Mouse (Mus musculus): ENCODE measurements around the gene Bves. TPM values are rescaled to one million over a fixed set of nuclear protein-coding genes. Genes with fewer than 3 reads are reported as not detected.

The Bves gene
- polyA plus RNA-seq, 1 experiment from 2014 or later: 2.7 TPM

DNA sequence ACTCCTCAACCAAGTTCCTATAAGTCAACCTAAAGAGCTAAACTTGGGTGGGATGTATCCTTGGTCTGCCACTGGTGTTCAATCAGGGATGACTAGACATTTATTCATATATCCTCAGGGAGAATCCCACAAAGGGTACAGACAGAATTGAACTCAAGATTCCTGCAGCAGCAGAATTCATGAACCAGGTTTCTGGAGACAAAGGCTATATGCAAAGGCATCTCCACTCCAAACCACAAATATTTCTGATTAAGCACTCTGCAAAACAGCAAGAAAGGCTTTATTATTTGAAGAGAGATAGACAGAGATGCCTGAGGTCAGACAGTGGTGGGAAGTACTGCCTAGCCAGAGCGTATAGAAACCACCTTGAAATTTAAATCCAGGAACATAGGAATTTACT, 62.6 kb downstream of the Bves start:
- Histone ChIP-seq H3K4me3 (ENCODE audit: low read depth, low read length) (no peak overlapping the region), H3K27ac (replicated peaks; ENCODE audit: low read depth, low read length) (no peak overlapping the region), H3K9ac (replicated peaks; ENCODE audit: low read length) (no peak overlapping the region), H3K27me3 (ENCODE audit: control insufficient read depth, insufficient read depth, low read length) (no peaks in the 10 kb centered on the region), H3K4me2 (ENCODE audit: low read depth, low read length) (no peak overlapping the region), H3K9me3 (replicated peaks; ENCODE audit: control insufficient read depth, low read length) (no peaks in the 10 kb centered on the region), H3K4me1 (ENCODE audit: control insufficient read depth, insufficient read depth, low read length) (no peaks in the 10 kb centered on the region), H3K36me3 (replicated peaks; ENCODE audit: control insufficient read depth, insufficient read depth, low read depth, low read length) (no peaks in the 10 kb centered on the region)
- ATAC-seq (replicated peaks; ENCODE audit: insufficient number of reproducible peaks, low FRiP score, low TSS enrichment, low read depth) (no peak), DNase-seq (ENCODE audit: low spot score) (no peak)
- 57% methylated on average over 1 of the region's 1 CpGs for WGBS

DNA sequence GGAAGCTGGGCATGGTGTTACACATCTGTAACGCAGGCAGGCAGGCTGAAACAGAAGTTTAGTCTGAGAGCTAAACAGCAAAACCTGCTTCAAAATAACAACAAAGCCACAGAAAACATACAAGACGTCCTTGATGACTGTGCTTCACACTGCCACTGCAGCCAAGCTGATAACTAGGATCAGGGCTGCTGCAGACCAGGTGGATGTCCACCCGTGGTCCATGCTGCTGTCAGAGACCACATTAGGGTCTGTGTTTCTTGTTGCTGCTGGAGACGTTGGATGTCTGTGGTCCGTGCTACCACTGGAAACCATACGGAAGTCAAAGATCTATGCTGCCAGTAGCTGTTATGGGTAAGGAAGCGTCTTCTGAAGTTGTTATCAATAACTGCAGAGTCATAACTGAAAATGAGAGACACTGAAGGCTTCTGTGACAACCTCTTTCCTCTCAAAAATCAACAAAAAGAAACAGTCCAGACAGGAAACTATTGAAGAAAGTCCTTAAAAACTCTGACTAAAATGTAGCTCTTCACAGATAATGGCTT, 64.2 kb downstream of the Bves start:
- ATAC-seq (replicated peaks; ENCODE audit: insufficient number of reproducible peaks, low FRiP score, low TSS enrichment, low read depth) (no peak), DNase-seq (ENCODE audit: low spot score) (no peak)
- no peaks in the 10 kb centered on the region for H3K36me3 ChIP-seq (replicated peaks; ENCODE audit: control insufficient read depth, insufficient read depth, low read depth, low read length)
- H3K4me3 ChIP-seq (ENCODE audit: low read depth, low read length): no peak overlapping the region
- H3K9ac ChIP-seq (replicated peaks; ENCODE audit: low read length): no peak overlapping the region
- H3K27ac ChIP-seq (replicated peaks; ENCODE audit: low read depth, low read length): no peak overlapping the region
- H3K27me3 ChIP-seq (ENCODE audit: control insufficient read depth, insufficient read depth, low read length): no peaks in the 10 kb centered on the region
- no peaks in the 10 kb centered on the region for H3K4me1 ChIP-seq (ENCODE audit: control insufficient read depth, insufficient read depth, low read length)
- H3K9me3 ChIP-seq (replicated peaks; ENCODE audit: control insufficient read depth, low read length): no peaks in the 10 kb centered on the region
- H3K4me2 ChIP-seq (ENCODE audit: low read depth, low read length): no peak overlapping the region
- WGBS: 73% methylated on average over 7 of the region's 7 CpGs

DNA sequence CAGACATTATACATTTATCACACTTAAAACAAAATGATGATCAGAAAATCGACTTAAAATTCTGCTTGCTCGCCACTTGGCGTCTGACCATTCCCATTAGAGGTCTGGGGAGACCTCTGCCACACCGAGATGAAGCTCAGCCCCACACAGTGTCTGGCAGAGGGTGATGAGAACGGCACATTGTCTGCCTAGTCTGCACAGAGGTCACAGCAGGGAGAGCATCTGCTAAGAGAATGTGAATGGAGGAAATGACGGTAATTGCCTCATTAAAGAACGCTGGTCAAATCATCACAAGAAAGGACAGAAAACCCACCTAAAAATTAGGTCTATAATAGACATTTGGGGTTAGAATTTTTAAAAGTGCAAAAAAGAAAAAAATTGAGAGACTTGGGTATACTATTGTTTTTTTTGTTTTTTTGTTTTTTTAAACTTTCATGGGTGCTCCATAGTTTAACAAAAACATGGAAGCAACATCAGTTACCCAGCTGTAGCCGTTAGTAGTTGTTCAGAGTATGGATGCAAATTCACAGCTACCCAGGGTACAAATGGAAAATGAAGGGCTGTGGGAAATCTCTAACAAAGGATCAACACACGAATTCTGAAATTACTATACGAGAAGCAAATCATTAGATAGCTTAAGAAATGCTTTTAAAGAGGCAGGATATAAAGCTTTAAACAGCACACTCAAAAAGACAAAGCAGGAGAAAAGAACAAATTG, 75.2 kb downstream of the Bves start:
- 13% methylated on average over 10 of the region's 10 CpGs for WGBS
- peak; percentile 32 for DNase-seq (ENCODE audit: low spot score)
- Histone ChIP-seq H3K27me3 (ENCODE audit: control insufficient read depth, insufficient read depth, low read length) (no peaks in the 10 kb centered on the region), H3K4me3 (ENCODE audit: low read depth, low read length) (no peak overlapping the region), H3K9me3 (replicated peaks; ENCODE audit: control insufficient read depth, low read length) (no peaks in the 10 kb centered on the region), H3K4me1 (ENCODE audit: control insufficient read depth, insufficient read depth, low read length) (no peaks in the 10 kb centered on the region), H3K4me2 (ENCODE audit: low read depth, low read length) (no peak overlapping the region), H3K9ac (replicated peaks; ENCODE audit: low read length) (no peak overlapping the region), H3K36me3 (replicated peaks; ENCODE audit: control insufficient read depth, insufficient read depth, low read depth, low read length) (no peaks in the 10 kb centered on the region), H3K27ac (replicated peaks; ENCODE audit: low read depth, low read length) (no peak overlapping the region)
- ATAC-seq (replicated peaks; ENCODE audit: insufficient number of reproducible peaks, low FRiP score, low TSS enrichment, low read depth): peak; percentile 89

DNA sequence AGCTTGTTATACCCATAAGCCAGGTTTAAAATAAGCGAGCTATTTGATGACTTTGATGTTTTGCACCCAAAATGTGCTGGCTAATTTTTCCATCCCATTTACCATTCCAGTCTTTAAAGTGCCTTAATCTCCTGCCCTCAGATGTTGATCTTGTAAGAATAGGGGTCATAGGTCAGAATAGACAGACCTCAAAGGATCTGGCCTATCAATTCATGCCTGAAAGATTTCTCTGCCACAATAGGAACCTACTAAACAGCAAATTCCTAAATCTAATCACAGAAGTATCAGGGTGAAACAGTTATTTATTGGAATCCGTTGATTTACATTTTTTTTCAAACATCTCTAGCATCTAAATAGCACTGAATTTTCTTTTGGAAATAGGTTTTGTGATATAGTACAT, 76.2 kb downstream of the Bves start:
- no peak overlapping the region for H3K27ac ChIP-seq (replicated peaks; ENCODE audit: low read depth, low read length)
- H3K4me3 ChIP-seq (ENCODE audit: low read depth, low read length): no peak overlapping the region
- no peak overlapping the region for H3K4me2 ChIP-seq (ENCODE audit: low read depth, low read length)
- no peaks in the 10 kb centered on the region for H3K4me1 ChIP-seq (ENCODE audit: control insufficient read depth, insufficient read depth, low read length)
- H3K9ac ChIP-seq (replicated peaks; ENCODE audit: low read length): no peak overlapping the region
- no peaks in the 10 kb centered on the region for H3K27me3 ChIP-seq (ENCODE audit: control insufficient read depth, insufficient read depth, low read length)
- H3K9me3 ChIP-seq (replicated peaks; ENCODE audit: control insufficient read depth, low read length): no peaks in the 10 kb centered on the region
- ATAC-seq (replicated peaks; ENCODE audit: insufficient number of reproducible peaks, low FRiP score, low TSS enrichment, low read depth): no peak
- no peaks in the 10 kb centered on the region for H3K36me3 ChIP-seq (replicated peaks; ENCODE audit: control insufficient read depth, insufficient read depth, low read depth, low read length)
- peak; percentile 25 for DNase-seq (ENCODE audit: low spot score)
- 16% methylated on average over 2 of the region's 2 CpGs for WGBS

DNA sequence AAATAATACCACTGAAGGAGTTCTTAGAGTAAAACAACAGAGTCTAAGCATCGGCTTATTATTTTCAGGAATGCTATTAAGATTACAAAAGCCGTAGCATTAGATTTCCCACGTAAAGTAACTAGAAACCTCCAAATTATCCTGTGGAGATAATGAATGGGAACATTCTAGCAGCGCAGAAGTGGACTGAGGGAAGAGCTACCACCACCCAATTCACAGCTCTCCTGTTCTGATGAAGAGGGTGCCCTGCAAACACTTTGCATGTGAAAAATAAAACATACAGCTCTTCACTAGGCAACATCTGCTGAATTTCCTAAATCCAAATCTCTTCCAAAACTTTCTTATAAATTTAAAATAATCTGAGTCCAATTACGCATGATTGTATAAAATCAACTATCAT, 76.6 kb downstream of the Bves start:
- DNase-seq (ENCODE audit: low spot score) (no peak), ATAC-seq (replicated peaks; ENCODE audit: insufficient number of reproducible peaks, low FRiP score, low TSS enrichment, low read depth) (no peak)
- Histone ChIP-seq H3K27ac (replicated peaks; ENCODE audit: low read depth, low read length) (no peak overlapping the region), H3K27me3 (ENCODE audit: control insufficient read depth, insufficient read depth, low read length) (no peaks in the 10 kb centered on the region), H3K4me1 (ENCODE audit: control insufficient read depth, insufficient read depth, low read length) (no peaks in the 10 kb centered on the region), H3K36me3 (replicated peaks; ENCODE audit: control insufficient read depth, insufficient read depth, low read depth, low read length) (no peaks in the 10 kb centered on the region), H3K4me2 (ENCODE audit: low read depth, low read length) (no peak overlapping the region), H3K4me3 (ENCODE audit: low read depth, low read length) (no peak overlapping the region), H3K9me3 (replicated peaks; ENCODE audit: control insufficient read depth, low read length) (no peaks in the 10 kb centered on the region), H3K9ac (replicated peaks; ENCODE audit: low read length) (no peak overlapping the region)
- WGBS: 38% methylated on average over 5 of the region's 5 CpGs

Other genes with a start within 250 kb of the Bves start
- 0.36 and 0.62 TPM in 2 replicates for gene Popdc3, start 157.7 kb upstream of the Bves start, polyA plus RNA-seq (2014; fragmentation: Nextera tagmentation; extraction: Ambion mirVana)
- gene Lin28b, start 150.6 kb downstream of the Bves start, polyA plus RNA-seq (2014; fragmentation: Nextera tagmentation; extraction: Ambion mirVana): 13.6 and 14.7 TPM in 2 replicates
- 28.0 and 31.8 TPM in 2 replicates for gene Hace1, start 242.1 kb downstream of the Bves start, polyA plus RNA-seq (2014; fragmentation: Nextera tagmentation; extraction: Ambion mirVana)

Measured in embryonic facial prominence, embryonic 11.5 days (tissue).